In the genomic region with DNA sequence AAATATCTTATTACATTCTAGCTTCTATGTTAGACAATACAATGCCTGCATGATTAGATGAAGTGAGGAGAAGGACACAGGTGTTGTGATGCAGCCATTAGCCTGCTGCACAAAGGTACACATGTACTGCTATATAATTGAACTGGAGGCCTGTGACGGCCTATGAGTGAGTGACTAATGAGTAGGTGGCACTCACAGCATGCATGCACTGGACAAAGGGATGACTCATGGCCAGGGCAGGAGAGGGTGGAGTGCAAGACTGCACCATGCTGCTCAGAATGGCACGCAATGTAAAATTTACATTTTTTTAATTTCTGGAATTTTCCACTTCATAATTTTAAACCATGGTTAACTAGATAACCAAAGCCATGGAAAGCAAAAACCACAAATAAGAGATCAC, we compare ENCODE assay signal across 26 mouse cellular contexts. TPM values are rescaled to one million over a fixed set of nuclear protein-coding genes. Genes with fewer than 3 reads are reported as not detected.
DNase-seq lines count a peak whose midpoint lies in the region; ATAC-seq and TF ChIP-seq lines count a peak whose summit lies in the region.
"Had no signal": no experiment of that assay in that cellular context is flagged by ENCODE, and none has a peak within 500 bp of the region (broad histone marks: within the 10 kb centered on the region; RNA-seq: fewer than 3 reads in every experiment).

No protein-coding gene starts in this region.

- no peak for TF ChIP-seq CTCF in cerebellum, adult 2 months (IDR thresholded peaks at IDR 0.05; ENCODE audit: borderline replicate concordance, insufficient read depth, low read depth, low read length)
- no peak for TF ChIP-seq CTCF in lung, adult 2 months (IDR thresholded peaks at IDR 0.05; ENCODE audit: insufficient read depth, low read length)

- peaks cover 2% of the 10 kb centered on the region; the same call in 1 of the 2 replicates for H3K4me1 ChIP-seq in cerebellum, adult 2 months (ENCODE audit: control insufficient read depth, insufficient read depth, low read length)
- no peaks in the 10 kb centered on the region for H3K4me1 ChIP-seq in lung, adult 2 months (ENCODE audit: control insufficient read depth, insufficient read depth, low read length)
- no peaks in the 10 kb centered on the region for H3K4me1 ChIP-seq in forebrain, embryonic 12.5 days
- H3K4me1 ChIP-seq: forebrain, embryonic 10.5 days; forebrain, embryonic 13.5 days had no signal

- WGBS in cerebellum, adult 2 months, result 11% methylated on average over 2 of the region's 2 CpGs
- 91% methylated on average over 2 of the region's 2 CpGs for WGBS in lung, adult 2 months
- 84% methylated on average over 2 of the region's 2 CpGs for WGBS in forebrain, embryonic 12.5 days

- no peak overlapping the region for H3K9ac ChIP-seq in forebrain, embryonic 12.5 days
- H3K9ac ChIP-seq: embryonic facial prominence, embryonic 13.5 days; embryonic facial prominence, embryonic 15.5 days; forebrain, embryonic 13.5 days had no signal

- no peak overlapping the region for H3K4me2 ChIP-seq in forebrain, embryonic 12.5 days
- H3K4me2 ChIP-seq: embryonic facial prominence, embryonic 13.5 days; embryonic facial prominence, embryonic 15.5 days; forebrain, embryonic 13.5 days had no signal

- H3K27me3 ChIP-seq in cerebellum, adult 2 months (ENCODE audit: control insufficient read depth, insufficient read depth, low read length), result no peaks in the 10 kb centered on the region
- H3K27me3 ChIP-seq in forebrain, embryonic 12.5 days, result no peaks in the 10 kb centered on the region
- H3K27me3 ChIP-seq: embryonic facial prominence, embryonic 13.5 days; embryonic facial prominence, embryonic 15.5 days; forebrain, embryonic 13.5 days; Patski had no signal

- intact Hi-C loops in heart, postnatal 10 days (cut with DNase I), result no loop called here

- 0 out of 2 replicates have a peak, but pooled peaks cover 9% of the 10 kb centered on the region for H3K9me3 ChIP-seq in forebrain, embryonic 12.5 days

- ATAC-seq in forebrain, embryonic 12.5 days (ENCODE audit: low FRiP score), result no peak
- ATAC-seq: activated CD4-positive, CD25-positive, alpha-beta regulatory T cell, adult 4 months; forebrain, embryonic 13.5 days; forebrain, embryonic 16.5 days; Patski had no signal

- H3K4me3 ChIP-seq in cerebellum, adult 2 months (replicated peaks; ENCODE audit: insufficient read depth, low read depth, low read length), result no peak overlapping the region
- H3K4me3 ChIP-seq in lung, adult 2 months (replicated peaks; ENCODE audit: extremely low read depth, low read depth, low read length), result no peak overlapping the region
- no peak overlapping the region for H3K4me3 ChIP-seq in forebrain, embryonic 12.5 days (replicated peaks)
- H3K4me3 ChIP-seq: embryonic facial prominence, embryonic 13.5 days; embryonic facial prominence, embryonic 15.5 days; erythroblast, embryonic 14.5 days; forebrain, embryonic 10.5 days; forebrain, embryonic 13.5 days had no signal

- H3K27ac ChIP-seq in cerebellum, adult 2 months (ENCODE audit: insufficient read depth, low read length), result no peak overlapping the region
- no peak overlapping the region for H3K27ac ChIP-seq in forebrain, embryonic 12.5 days
- H3K27ac ChIP-seq: embryonic facial prominence, embryonic 13.5 days; embryonic facial prominence, embryonic 15.5 days; forebrain, embryonic 10.5 days; forebrain, embryonic 13.5 days had no signal

- DNase-seq in cerebellum, adult 2 months, result peak; percentile 23 to 65
- DNase-seq in cerebellum, adult 11-12 months, result no peak
- DNase-seq in heart, adult 11 months, result peak; percentile 15
- DNase-seq in heart, postnatal 10 days, result no peak
- peak; percentile 65 for DNase-seq in brain, adult 2 months (ENCODE audit: low read depth, low spot score)
- no peak for DNase-seq in lung, adult 2 months
- DNase-seq: adrenal gland, adult 8-10 months; adrenal gland, postnatal 14 days; adrenal gland, postnatal 36 days; B cell, adult 2 months; cerebellum, adult 9-10 months; cerebellum, postnatal 10 days; embryo, embryonic 11 days had no signal

- no peaks in the 10 kb centered on the region for H3K36me3 ChIP-seq in forebrain, embryonic 12.5 days (replicated peaks)

- no peak for TF ChIP-seq POLR2A in cerebellum, adult 2 months (IDR thresholded peaks at IDR 0.05; ENCODE audit: borderline replicate concordance, insufficient read depth, low read length)
- TF ChIP-seq POLR2A in lung, adult 2 months (IDR thresholded peaks at IDR 0.05; ENCODE audit: borderline replicate concordance, extremely low read depth, low read depth, low read length), result no peak

RNA-seq across cellular contexts. Expression of gene Ptpdc1, which starts 10.9 kb away (rescaled TPM):
- 21.8 and 23.1 TPM in 2 replicates for polyA plus RNA-seq in cerebellum, adult 2 months (2012; rRNA removed)
- 1 to 10 TPM; 8.4 TPM for total RNA-seq in heart, postnatal 10 days (2021)
- polyA plus RNA-seq in lung, adult 2 months (2012; rRNA removed), result 2.4 and 3.8 TPM in 2 replicates
- polyA plus RNA-seq in forebrain, embryonic 12.5 days (2016; fragmentation: Nextera tagmentation; extraction: Ambion mirVana), result 16.1 and 19.3 TPM in 2 replicates
- polyA plus RNA-seq: erythroblast, embryonic 14.5 days had no signal

RNA-seq across cellular contexts. Expression of gene Barx1, which starts 48.3 kb away (rescaled TPM):
- polyA plus RNA-seq in cerebellum, adult 2 months (2012; rRNA removed), result not detected in 2 replicates
- not detected for total RNA-seq in heart, postnatal 10 days (2021)
- polyA plus RNA-seq in lung, adult 2 months (2012; rRNA removed), result 0.12 and 0.21 TPM in 2 replicates
- 0.88 and 2.2 TPM in 2 replicates for polyA plus RNA-seq in forebrain, embryonic 12.5 days (2016; fragmentation: Nextera tagmentation; extraction: Ambion mirVana)
- total RNA-seq: adrenal gland, adult 18-20 months; adrenal gland, adult 8-10 months; adrenal gland, postnatal 14 days; adrenal gland, postnatal 36 days; common myeloid progenitor, adult 5-6 weeks; MEL had no signal
- polyA plus RNA-seq: activated CD4-positive, CD25-positive, alpha-beta regulatory T cell, adult 4 months; erythroblast, embryonic 14.5 days; forebrain, embryonic 13.5 days; forebrain, embryonic 16.5 days; frontal cortex, adult 2 months; Patski had no signal

Comparison
In these comparisons a context has a peak if more than half of its experiments do, and no peak if none do; other contexts are left out.
1. DNase-seq: peak in cerebellum, adult 2 months (2 of 2), heart, adult 11 months (single experiment) and brain, adult 2 months (single experiment); none in cerebellum, adult 11-12 months (single experiment), heart, postnatal 10 days (0 of 2) and lung, adult 2 months (single experiment).